8 mouse cellular contexts compared by ENCODE assay signal in genomic region chr5:114091057-114091807, GRCm38 (mm10). TPM values are rescaled to one million over a fixed set of nuclear protein-coding genes. Genes with fewer than 3 reads are reported as not detected.
DNase-seq lines count a peak whose midpoint lies in the region; ATAC-seq and TF ChIP-seq lines count a peak whose summit lies in the region.

Svop (minus strand) TSS chr5:114091570.

- H3K27me3 ChIP-seq in hindbrain, embryonic 12.5 days, result no peaks in the 10 kb centered on the region; the same call in 1 of the 2 replicates
- H3K27me3 ChIP-seq in lung, postnatal 0 days (replicated peaks; ENCODE audit: insufficient read depth, low read length), result 0 out of 2 replicates have a peak, but pooled peaks cover 5% of the 10 kb centered on the region

- TF ChIP-seq CTCF in lung, postnatal 0 days (IDR thresholded peaks at IDR 0.05), result no peak

- peak within 1 kb of the TSS; percentile 55 for H3K4me2 ChIP-seq in hindbrain, embryonic 12.5 days (replicated peaks)
- no peak within 1 kb of the TSS for H3K4me2 ChIP-seq in lung, postnatal 0 days (replicated peaks; ENCODE audit: low read depth, low read length)

- 2% methylated on average over 39 of the region's 40 CpGs for WGBS in hindbrain, embryonic 12.5 days
- 2% methylated on average over 39 of the region's 40 CpGs for WGBS in lung, postnatal 0 days

- H3K4me3 ChIP-seq in hindbrain, embryonic 12.5 days, result peak within 1 kb of the TSS; percentile 61
- no peak within 1 kb of the TSS for H3K4me3 ChIP-seq in lung, postnatal 0 days (ENCODE audit: low read depth, low read length)

- peak within 1 kb of the TSS; percentile 85 for H3K9ac ChIP-seq in hindbrain, embryonic 12.5 days
- no peak within 1 kb of the TSS for H3K9ac ChIP-seq in lung, postnatal 0 days (replicated peaks; ENCODE audit: low read depth)

- ATAC-seq in hindbrain, embryonic 12.5 days (ENCODE audit: low FRiP score), result peak; percentile 85
- ATAC-seq in lung, postnatal 0 days, result peak; percentile 82

- peak within 1 kb of the TSS; percentile 95 for H3K27ac ChIP-seq in hindbrain, embryonic 12.5 days
- no peak within 1 kb of the TSS for H3K27ac ChIP-seq in lung, postnatal 0 days (ENCODE audit: low read length)

- no peaks in the 10 kb centered on the region for H3K9me3 ChIP-seq in hindbrain, embryonic 12.5 days (replicated peaks)
- H3K9me3 ChIP-seq in lung, postnatal 0 days (ENCODE audit: low read length), result no peaks in the 10 kb centered on the region

- no peak for TF ChIP-seq EP300 in lung, postnatal 0 days (IDR thresholded peaks at IDR 0.05)

- H3K36me3 ChIP-seq in hindbrain, embryonic 12.5 days, result no peaks in the 10 kb centered on the region
- no peaks in the 10 kb centered on the region for H3K36me3 ChIP-seq in lung, postnatal 0 days (ENCODE audit: insufficient read depth, low read length)

- DNase-seq in Muller cell, postnatal 12 days (ENCODE audit: inconsistent ontology term), result peak; percentile 93
- DNase-seq in cerebellum, adult 9-10 months, result peak; percentile 88
- peak; percentile 38 to 83 for DNase-seq in frontal cortex, adult 2 months (ENCODE audit: extremely low spot score in 1 of 2, low spot score in 1 of 2)
- peak; percentile 81 to 85 for DNase-seq in layer of hippocampus, postnatal 10 days (ENCODE audit: low spot score in 2 of 2)
- DNase-seq in lung, postnatal 0 days (ENCODE audit: low spot score), result peak; percentile 83
- peak; percentile 85 for DNase-seq in ovary, postnatal 36 days (ENCODE audit: low spot score)
- peak; percentile 55 for DNase-seq in urinary bladder, adult 2 months (ENCODE audit: low spot score)

- H3K4me1 ChIP-seq in hindbrain, embryonic 12.5 days, result peaks cover 14% of the 10 kb centered on the region; the same call in 1 of the 2 replicates
- no peaks in the 10 kb centered on the region for H3K4me1 ChIP-seq in lung, postnatal 0 days (ENCODE audit: insufficient read depth, low read depth, low read length)

RNA-seq across cellular contexts. Expression of gene Svop, which starts in this region (rescaled TPM):
- polyA plus RNA-seq in frontal cortex, adult 2 months (2012; rRNA removed), result 105 and 113 TPM in 2 replicates
- polyA plus RNA-seq in hindbrain, embryonic 12.5 days (2016; fragmentation: Nextera tagmentation; extraction: Ambion mirVana), result 55.6 and 56.1 TPM in 2 replicates
- 100 to 1,000 TPM; 134 to 141 TPM for total RNA-seq in layer of hippocampus, postnatal 10 days (2021)
- polyA plus RNA-seq in lung, postnatal 0 days (2015; fragmentation: Nextera tagmentation; extraction: Ambion mirVana), result not detected in 2 replicates
- polyA plus RNA-seq in urinary bladder, adult 2 months (2012; rRNA removed), result 0.12 and 0.16 TPM in 2 replicates

Comparison
In these comparisons a context has a peak if more than half of its experiments do, and no peak if none do; other contexts are left out.
1. RNA of gene Svop (polyA plus RNA-seq): 105 to 113 TPM in frontal cortex, adult 2 months and 55.6 to 56.1 TPM in hindbrain, embryonic 12.5 days; 0.12 to 0.16 TPM in urinary bladder, adult 2 months and not detected in lung, postnatal 0 days; every median in the first group is over 10 times any median in the second.
2. Peak in DNase-seq and ATAC-seq in lung, postnatal 0 days; RNA of the gene not detected or under 1 TPM.
3. Peak in DNase-seq in urinary bladder, adult 2 months; RNA of the gene not detected or under 1 TPM.
4. Peak in every context shown above with its lines, with median percentiles within 50 percentile points of each other: DNase-seq.